Mouse (Mus musculus) stomach, embryonic 16.5 days (tissue): ENCODE measurements around the gene Anapc15-ps. TPM values are rescaled to one million over a fixed set of nuclear protein-coding genes. Genes with fewer than 3 reads are reported as not detected.

ENCODE experiments used
- ATAC-seq: fragments of 200-750 bp; cut with Nextera tagmentation; 2 replicates; pipeline ENCODE4 v1.8.0; 2017; ENCODE audit warnings: moderate number of reproducible peaks, moderate TSS enrichment; ENCODE audit not compliant: insufficient read depth, low FRiP score
- H3K27ac ChIP-seq: fragments of 300-500 bp; sonication (generic); 2 replicates; pipeline ENCODE4 v1.5.1; 2014; ENCODE audit warnings: low read length
- H3K27me3 ChIP-seq: fragments of 300-500 bp; sonication (generic); 2 replicates; pipeline ENCODE4 v1.6.1; 2014; ENCODE audit warnings: low read length, control low read depth, mixed read lengths; ENCODE audit not compliant: control insufficient read depth, insufficient read depth
- H3K36me3 ChIP-seq: fragments of 300-500 bp; sonication (generic); 2 replicates; pipeline ENCODE4 v1.6.1; 2014; ENCODE audit warnings: low read length; ENCODE audit not compliant: control insufficient read depth, insufficient read depth
- H3K4me1 ChIP-seq: fragments of 300-500 bp; sonication (generic); 2 replicates; pipeline ENCODE4 v1.6.1; 2014; ENCODE audit warnings: low read length, control low read depth, mixed read lengths; ENCODE audit not compliant: control insufficient read depth, insufficient read depth
- H3K4me2 ChIP-seq: fragments of 300-500 bp; sonication (generic); 2 replicates; pipeline ENCODE4 v1.6.1; 2014; ENCODE audit warnings: low read depth, low read length, mixed read lengths
- H3K4me3 ChIP-seq: fragments of 300-500 bp; sonication (generic); replicated peaks from 2 replicates; pipeline ENCODE4 v1.5.1; 2014; ENCODE audit warnings: mild to moderate bottlenecking, low read length
- H3K9ac ChIP-seq: fragments of 300-500 bp; sonication (generic); 2 replicates; pipeline ENCODE4 v1.6.1; 2014; ENCODE audit warnings: low read length
- H3K9me3 ChIP-seq: fragments of 300-500 bp; sonication (generic); replicated peaks from 2 replicates; pipeline ENCODE4 v1.6.1; 2016; ENCODE audit warnings: low read length, control low read depth; ENCODE audit not compliant: control insufficient read depth
- WGBS: fragments of 180-500 bp; shearing (Covaris S2); extraction: QIAGEN DNeasy Blood & Tissue Kit; methylation state at CpG from one replicate; pipeline ENCODE4 v1.1.7; 2014; 5-methylcytosine and 5-hydroxymethylcytosine counted together
- polyA plus RNA-seq: library from polyadenylated mRNA; unstranded; fragments of >200 nt; fragmentation: Nextera tagmentation; extraction: Ambion mirVana; gene quantifications from 2 replicates; pipeline ENCODE4 v1.2.1, GENCODE M21; 2015

The Anapc15-ps gene
- polyA plus RNA-seq, 1 experiment from 2014 or later, result not detected

DNA sequence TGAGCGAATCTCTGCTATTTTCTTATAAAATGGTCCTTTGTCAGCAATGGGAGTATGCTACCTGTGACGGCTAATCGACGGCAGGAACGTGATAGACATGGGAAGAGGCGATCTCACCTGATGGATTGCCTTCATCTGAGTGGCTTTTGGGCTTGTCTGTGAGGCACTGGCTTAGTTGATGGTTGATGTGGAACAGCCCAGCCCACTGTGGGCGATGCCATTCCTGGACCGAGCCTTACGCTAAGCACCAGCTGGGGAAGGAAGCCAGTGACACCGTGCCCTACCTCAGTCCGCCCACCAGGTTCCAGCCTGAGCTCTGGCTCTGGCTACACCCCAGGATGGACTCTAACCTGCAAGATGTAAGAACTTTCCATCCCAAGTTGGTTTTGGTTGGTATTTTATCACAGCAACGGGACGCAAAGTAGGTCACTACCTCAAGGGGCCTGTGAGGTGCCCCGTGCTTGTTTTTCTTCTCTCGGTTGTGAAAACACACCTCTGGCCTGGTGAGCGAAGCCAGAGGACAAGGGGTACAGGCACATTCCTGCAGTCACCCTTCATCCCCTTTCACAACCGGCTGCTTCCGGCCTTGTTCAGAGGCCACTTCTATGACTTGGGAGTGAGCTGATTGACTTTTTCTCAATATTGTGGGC lies 22.5 kb upstream of the Anapc15-ps start:
- WGBS, result 81% methylated on average over 18 of the region's 18 CpGs
- Histone ChIP-seq H3K4me3 (no peak overlapping the region), H3K9me3 (no peaks in the 10 kb centered on the region), H3K36me3 (no peaks in the 10 kb centered on the region), H3K9ac (no peak overlapping the region), H3K27me3 (no peaks in the 10 kb centered on the region), H3K4me2 (no peak overlapping the region), H3K4me1 (no peaks in the 10 kb centered on the region), H3K27ac (no peak overlapping the region)
- ATAC-seq, result no peak

DNA sequence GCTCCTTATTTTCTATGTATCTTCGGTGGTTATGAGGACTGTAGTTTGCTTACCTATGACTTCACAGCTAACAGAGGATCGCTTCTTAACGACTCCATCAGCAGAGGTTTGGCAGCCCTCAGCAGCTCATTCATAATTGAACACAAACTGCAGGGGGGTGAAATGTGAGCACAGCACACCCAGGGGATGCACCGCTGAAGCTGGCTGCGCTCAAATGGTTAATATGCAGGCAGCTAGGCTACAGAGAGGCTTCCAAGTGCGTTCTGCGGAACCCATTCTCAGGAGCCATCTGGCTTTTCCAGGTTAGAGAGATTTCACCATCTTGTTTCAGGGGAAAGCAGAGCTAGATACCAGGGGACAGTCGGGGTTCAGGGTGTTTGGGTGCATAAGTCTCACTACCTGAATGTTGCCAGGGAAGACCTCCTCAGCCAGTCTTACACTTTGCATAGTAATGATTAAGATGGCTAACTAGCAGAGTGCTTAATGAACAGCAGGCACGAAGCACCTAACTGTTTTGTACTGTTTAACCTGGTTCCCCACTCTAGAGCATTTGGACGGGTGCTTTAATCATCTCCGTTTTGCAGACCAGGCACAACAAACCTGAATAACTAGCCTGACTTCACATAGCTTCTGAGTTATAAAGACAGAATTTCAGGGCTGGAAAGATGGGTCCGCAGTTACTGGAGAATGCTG lies 21.5 kb upstream of the Anapc15-ps start:
- H3K36me3 ChIP-seq, result no peaks in the 10 kb centered on the region
- no peak for ATAC-seq
- H3K27ac ChIP-seq, result no peak overlapping the region
- WGBS, result 72% methylated on average over 12 of the region's 12 CpGs
- H3K27me3 ChIP-seq, result no peaks in the 10 kb centered on the region
- H3K4me1 ChIP-seq, result no peaks in the 10 kb centered on the region
- no peaks in the 10 kb centered on the region for H3K9me3 ChIP-seq
- no peak overlapping the region for H3K9ac ChIP-seq
- no peak overlapping the region for H3K4me3 ChIP-seq
- H3K4me2 ChIP-seq, result no peak overlapping the region

DNA sequence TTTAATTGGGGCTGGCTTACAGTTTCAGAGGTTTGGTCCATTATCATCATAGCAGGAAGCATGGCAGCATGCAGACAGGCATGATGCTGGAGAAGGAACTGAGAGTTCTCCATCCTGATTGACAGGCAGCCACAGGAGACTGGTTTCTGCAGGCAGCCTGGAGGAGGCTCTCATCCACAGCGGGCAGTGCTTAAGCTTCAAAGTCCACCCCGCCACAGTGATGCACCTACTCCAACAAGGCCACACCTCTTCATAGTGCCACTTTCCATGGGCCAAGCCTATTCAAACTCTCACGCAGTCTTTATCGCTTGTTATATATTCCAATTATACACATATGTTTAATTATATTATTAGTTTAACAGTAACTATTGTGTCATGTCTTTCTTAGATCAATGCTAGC lies 18.1 kb upstream of the Anapc15-ps start:
- H3K4me1 ChIP-seq, result no peaks in the 10 kb centered on the region
- no peaks in the 10 kb centered on the region for H3K36me3 ChIP-seq
- 92% methylated on average over 4 of the region's 4 CpGs for WGBS
- no peak overlapping the region for H3K4me2 ChIP-seq
- H3K4me3 ChIP-seq, result no peak overlapping the region
- no peak overlapping the region for H3K9ac ChIP-seq
- ATAC-seq, result no peak
- H3K27ac ChIP-seq, result no peak overlapping the region
- no peaks in the 10 kb centered on the region for H3K27me3 ChIP-seq
- H3K9me3 ChIP-seq, result no peaks in the 10 kb centered on the region

DNA sequence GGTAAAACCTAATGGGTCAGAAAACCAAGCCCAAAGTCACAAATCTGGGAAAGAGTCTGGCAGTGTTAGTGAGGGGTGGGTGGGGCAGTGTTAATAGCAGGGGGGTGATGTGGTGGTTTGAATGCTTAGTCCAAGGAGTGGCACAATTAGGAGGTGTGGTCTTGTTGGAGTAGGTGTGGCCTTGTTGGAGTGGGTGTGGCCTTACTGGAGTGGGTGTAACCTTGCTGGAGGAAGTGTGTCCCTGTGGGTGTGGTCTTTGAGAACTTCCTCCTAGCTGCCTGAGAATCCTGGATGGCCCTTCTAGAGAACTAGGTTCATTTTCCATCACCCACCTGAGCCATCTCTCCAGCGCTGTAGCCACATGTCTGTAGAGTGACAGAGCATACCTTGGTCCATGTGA lies 16.6 kb upstream of the Anapc15-ps start:
- H3K4me3 ChIP-seq, result no peak overlapping the region
- H3K4me1 ChIP-seq, result no peaks in the 10 kb centered on the region
- H3K9ac ChIP-seq, result no peak overlapping the region
- no peaks in the 10 kb centered on the region for H3K27me3 ChIP-seq
- ATAC-seq, result no peak
- H3K27ac ChIP-seq, result no peak overlapping the region
- no peaks in the 10 kb centered on the region for H3K9me3 ChIP-seq
- 90% methylated on average over 1 of the region's 1 CpGs for WGBS
- no peak overlapping the region for H3K4me2 ChIP-seq
- no peaks in the 10 kb centered on the region for H3K36me3 ChIP-seq

DNA sequence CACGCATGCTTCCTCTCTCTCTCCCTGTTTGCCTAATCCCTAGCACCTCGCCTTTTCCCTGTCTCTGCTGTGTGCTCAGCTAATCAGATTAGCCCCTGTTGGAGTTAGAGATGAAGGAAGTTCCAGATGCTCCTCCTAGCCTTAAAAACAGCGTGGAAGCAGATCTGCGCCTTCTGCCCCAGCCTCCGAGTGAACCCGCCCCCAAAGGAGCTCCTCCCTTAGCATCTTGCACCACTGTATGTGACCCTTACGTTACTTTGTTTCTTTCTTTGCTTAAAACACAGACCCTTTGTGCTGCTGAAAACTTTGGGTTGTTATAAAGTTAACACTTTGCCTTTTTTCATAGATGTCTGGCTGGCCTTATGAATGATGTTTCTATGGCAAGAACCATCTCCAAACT lies 15.8 kb upstream of the Anapc15-ps start:
- no peaks in the 10 kb centered on the region for H3K4me1 ChIP-seq
- H3K4me3 ChIP-seq, result no peak overlapping the region
- no peak overlapping the region for H3K4me2 ChIP-seq
- H3K27ac ChIP-seq, result no peak overlapping the region
- no peaks in the 10 kb centered on the region for H3K36me3 ChIP-seq
- no peak for ATAC-seq
- no peaks in the 10 kb centered on the region for H3K9me3 ChIP-seq
- H3K27me3 ChIP-seq, result no peaks in the 10 kb centered on the region
- no peak overlapping the region for H3K9ac ChIP-seq
- WGBS, result 76% methylated on average over 7 of the region's 7 CpGs

DNA sequence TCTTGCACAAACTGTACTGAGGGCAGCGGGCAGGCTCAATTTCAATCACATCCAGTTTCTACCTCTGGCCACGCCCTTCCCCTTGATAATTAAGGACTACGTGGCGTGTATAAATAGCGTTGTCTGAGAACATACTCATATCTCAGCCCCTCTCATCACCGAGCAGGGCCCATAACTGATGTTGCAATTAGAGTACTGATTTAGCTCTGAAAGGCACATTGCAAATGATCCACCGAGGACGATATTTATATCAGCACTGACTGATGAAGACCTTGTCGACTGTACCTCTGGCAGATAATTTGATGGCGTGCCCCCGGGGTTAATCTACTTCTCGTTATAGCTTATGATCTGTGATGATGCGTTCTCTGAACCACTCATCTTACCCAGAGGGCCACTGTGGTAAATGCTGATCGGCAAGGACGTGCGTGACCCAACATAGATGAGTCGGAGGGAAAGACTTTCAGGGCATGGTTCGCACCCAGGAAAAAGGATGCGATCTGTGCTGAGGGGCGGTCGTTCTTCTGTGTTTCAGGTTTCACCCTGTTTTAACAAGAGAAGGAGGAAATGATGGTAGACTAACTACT lies 14.4 kb upstream of the Anapc15-ps start:
- no peak for ATAC-seq
- no peak overlapping the region for H3K4me3 ChIP-seq
- H3K27ac ChIP-seq, result no peak overlapping the region
- H3K4me2 ChIP-seq, result no peak overlapping the region
- no peak overlapping the region for H3K9ac ChIP-seq
- no peaks in the 10 kb centered on the region for H3K4me1 ChIP-seq
- no peaks in the 10 kb centered on the region for H3K36me3 ChIP-seq
- 77% methylated on average over 21 of the region's 21 CpGs for WGBS
- H3K27me3 ChIP-seq, result no peaks in the 10 kb centered on the region
- H3K9me3 ChIP-seq, result no peaks in the 10 kb centered on the region

DNA sequence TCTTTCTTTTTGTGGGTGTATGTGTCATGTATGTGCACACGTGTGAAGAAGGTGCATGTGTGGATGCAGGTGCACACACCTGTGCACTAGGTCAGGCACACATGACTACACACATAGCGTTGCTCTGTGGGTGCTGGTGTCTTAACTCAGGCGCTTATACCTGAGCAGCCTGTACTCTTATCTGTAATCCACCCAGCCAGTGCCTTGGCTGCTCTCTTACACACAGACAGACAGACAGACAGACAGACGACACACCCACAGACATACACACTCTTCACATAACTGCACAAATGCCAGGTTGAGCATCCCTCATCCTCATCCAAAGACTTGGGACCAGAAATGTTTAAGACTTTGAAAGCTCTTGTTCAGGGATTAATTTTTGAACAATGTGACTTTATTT lies 12.8 kb upstream of the Anapc15-ps start:
- Histone ChIP-seq H3K27me3 (no peaks in the 10 kb centered on the region), H3K4me2 (no peak overlapping the region), H3K27ac (no peak overlapping the region), H3K9ac (no peak overlapping the region), H3K9me3 (no peaks in the 10 kb centered on the region), H3K4me1 (no peaks in the 10 kb centered on the region), H3K4me3 (no peak overlapping the region), H3K36me3 (no peaks in the 10 kb centered on the region)
- 86% methylated on average over 4 of the region's 4 CpGs for WGBS
- ATAC-seq, result no peak

DNA sequence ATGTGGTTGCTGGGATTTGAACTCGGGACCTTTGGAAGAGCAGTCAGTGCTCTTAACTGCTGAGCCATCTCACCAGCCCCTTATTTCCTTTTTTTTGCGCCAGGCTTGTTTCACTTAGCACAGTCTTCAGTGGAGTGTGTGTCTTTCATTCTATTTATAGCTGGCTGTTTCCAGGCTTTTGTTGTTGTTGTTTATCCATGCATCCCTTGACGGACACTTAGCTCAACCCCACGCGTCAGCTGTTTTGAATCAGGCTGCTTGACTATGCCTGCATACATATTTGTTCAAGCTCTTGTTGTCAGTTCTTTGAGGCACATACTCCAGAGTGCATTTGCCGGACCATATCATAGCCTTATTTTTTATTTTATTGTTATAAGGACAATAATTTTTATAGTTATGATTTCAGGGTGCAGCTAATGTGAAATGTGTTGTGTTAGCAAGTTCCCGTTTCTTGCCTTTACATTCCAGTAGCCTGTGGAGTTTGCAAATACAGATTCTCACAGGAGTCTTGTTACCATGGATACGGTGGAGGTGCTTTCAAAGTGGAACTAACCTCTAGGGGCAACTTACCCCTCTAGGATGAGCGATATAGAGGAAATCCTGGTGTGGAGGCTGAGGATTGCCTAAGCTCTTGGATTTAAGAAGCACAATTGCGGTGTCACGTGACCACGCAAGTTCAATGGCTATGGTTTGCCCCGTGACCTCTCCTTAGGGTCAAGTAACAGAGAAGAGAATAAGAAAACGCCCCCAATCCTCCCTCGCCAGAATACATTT lies 11.7 kb upstream of the Anapc15-ps start:
- Histone ChIP-seq H3K27me3 (no peaks in the 10 kb centered on the region), H3K4me3 (no peak overlapping the region), H3K4me2 (no peak overlapping the region), H3K9ac (no peak overlapping the region), H3K4me1 (no peaks in the 10 kb centered on the region), H3K27ac (no peak overlapping the region), H3K9me3 (no peaks in the 10 kb centered on the region), H3K36me3 (no peaks in the 10 kb centered on the region)
- 44% methylated on average over 15 of the region's 15 CpGs for WGBS
- no peak for ATAC-seq

DNA sequence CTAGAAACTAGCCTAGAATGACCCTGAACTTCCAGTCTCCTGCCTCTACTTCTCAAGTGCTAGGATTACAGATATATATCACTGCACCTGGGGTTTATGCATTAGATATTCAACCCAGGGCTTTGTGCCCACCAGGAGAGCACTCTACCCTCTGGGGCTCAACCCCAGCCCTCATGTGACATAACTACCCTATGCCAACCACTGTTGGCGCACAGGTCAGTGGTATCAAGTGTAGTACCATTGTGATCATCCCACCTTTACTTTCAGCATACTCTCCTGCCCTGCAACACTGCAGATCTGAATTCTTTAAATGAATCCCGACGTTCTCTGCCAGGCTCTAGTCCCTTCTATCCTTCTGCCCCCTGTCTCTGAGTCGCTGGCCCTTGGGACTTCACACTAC lies 11.0 kb upstream of the Anapc15-ps start:
- H3K27me3 ChIP-seq, result no peaks in the 10 kb centered on the region
- 94% methylated on average over 4 of the region's 4 CpGs for whole genome bisulfite sequencing
- no peaks in the 10 kb centered on the region for H3K9me3 ChIP-seq
- no peaks in the 10 kb centered on the region for H3K36me3 ChIP-seq
- H3K4me3 ChIP-seq, result no peak overlapping the region
- ATAC-seq, result no peak
- no peak overlapping the region for H3K4me2 ChIP-seq
- no peak overlapping the region for H3K27ac ChIP-seq
- H3K9ac ChIP-seq, result no peak overlapping the region
- H3K4me1 ChIP-seq, result no peaks in the 10 kb centered on the region
